Mouse (Mus musculus) embryonic fibroblast, embryonic 13.5 days (primary cell): ENCODE results near the gene Macrod2.

Experiments
- CTCF ChIP-seq: IDR thresholded peaks from 2 replicates; pipeline ENCODE4 v1.5.1; 2011; ENCODE audit warnings: mild to moderate bottlenecking, control low read depth, low read length, moderate library complexity, borderline replicate concordance; ENCODE audit not compliant: insufficient read depth
- POLR2A ChIP-seq: IDR thresholded peaks from 2 replicates; pipeline ENCODE4 v1.6.1; 2011; ENCODE audit warnings: low read depth, mild to moderate bottlenecking, control low read depth, low read length, moderate library complexity

- TF ChIP-seq CTCF (no peak), POLR2A (no peak)
These were observed 1468.6 kb downstream of the Macrod2 start for GRCm38 (mm10) chr2:141863628-141864165.
